Mouse (Mus musculus): ENCODE data around the gene Slc44a4. TPM values are rescaled to one million over a fixed set of nuclear protein-coding genes. Genes with fewer than 3 reads are reported as not detected.

Gene Slc44a4
- polyA plus RNA-seq (2014; fragmentation: Nextera tagmentation; extraction: Ambion mirVana), result not detected in 2 replicates

DNA sequence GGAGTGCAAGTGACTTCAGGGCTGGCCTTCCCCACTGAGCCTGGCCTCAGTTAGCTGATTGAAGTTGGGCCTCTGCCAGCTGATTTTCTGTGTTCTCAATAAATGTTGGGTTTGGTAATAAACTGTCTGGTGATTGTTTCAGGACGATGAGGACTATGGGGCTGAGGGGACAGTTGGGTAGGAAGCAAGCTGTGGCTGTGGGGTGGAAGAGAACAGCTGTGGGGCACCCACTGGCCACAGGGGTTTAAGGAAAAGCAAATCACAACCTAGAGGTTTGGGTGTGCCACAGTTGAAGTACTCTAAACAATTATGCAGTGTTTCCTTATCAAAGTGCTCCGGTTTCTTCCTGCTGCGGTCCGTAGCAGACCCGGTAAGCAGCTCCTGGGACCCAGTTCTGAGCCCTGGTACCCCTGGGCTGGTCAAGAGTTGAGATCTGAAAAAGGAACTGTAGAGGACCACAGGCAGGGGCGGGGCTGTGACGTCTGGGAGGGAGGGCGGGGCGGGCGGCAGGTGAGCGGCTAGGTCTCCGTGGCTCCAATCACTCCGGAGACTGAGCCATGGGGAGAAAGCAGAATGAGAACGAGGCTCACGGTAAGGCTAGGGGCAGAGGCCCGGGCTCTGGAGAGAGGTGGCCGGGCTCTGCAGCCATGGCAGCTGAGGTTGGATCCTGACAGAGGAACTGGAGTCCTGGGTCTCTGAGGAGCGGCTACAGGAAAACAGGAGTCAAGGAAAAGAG lies at the start of gene Slc44a4:
TSS of gene Slc44a4 (plus strand) at position 537 of the 736 bp plus-strand sequence.
- H3K36me3 ChIP-seq (ENCODE audit: control insufficient read depth, insufficient read depth, low read length), result peaks cover 50% of the 10 kb centered on the region
- no peaks in the 10 kb centered on the region for H3K9me3 ChIP-seq (ENCODE audit: control insufficient read depth, low read length)
- H3K4me2 ChIP-seq (ENCODE audit: low read length), result peak within 1 kb of the TSS; percentile 35; the same call in 1 of the 2 replicates
- WGBS, result 38% methylated on average over 18 of the region's 18 CpGs
- H3K4me1 ChIP-seq (ENCODE audit: control insufficient read depth in 2 of 2, insufficient read depth in 2 of 2, low read length in 2 of 2), result peaks cover 3 to 4% of the 10 kb centered on the region in 2 experiments; a peak in 1 of 4 replicates
- ATAC-seq (ENCODE audit: insufficient number of reproducible peaks, insufficient read depth, low FRiP score, low read depth), result no peak
- no peak within 1 kb of the TSS for H3K27ac ChIP-seq (replicated peaks in 1 of 2; ENCODE audit: control insufficient read depth in 1 of 2, insufficient read depth in 1 of 2, low read depth in 2 of 2, low read length in 2 of 2)
- 0 out of 2 replicates have a peak within 1 kb of the TSS, but pooled peaks have one; percentile 34 for H3K9ac ChIP-seq (ENCODE audit: low read length)
- no peaks in the 10 kb centered on the region for H3K27me3 ChIP-seq (ENCODE audit: control insufficient read depth, insufficient read depth, low read length)
- no peak within 1 kb of the TSS for H3K4me3 ChIP-seq (ENCODE audit: control insufficient read depth in 1 of 2, insufficient read depth in 1 of 2, low read depth in 1 of 2, low read length in 2 of 2)

- no peak for ATAC-seq (ENCODE audit: insufficient number of reproducible peaks, insufficient read depth, low FRiP score, low read depth)
- peaks cover 10% of the 10 kb centered on the region; the same call in 1 of the 2 replicates for H3K27me3 ChIP-seq (ENCODE audit: control insufficient read depth, insufficient read depth, low read length)
These were observed 48.3 kb upstream of the Slc44a4 start for GRCm38 (mm10) chr17:34865981-34866380.

GRCm38 (mm10) chr17:34874321-34874720 lies 39.9 kb upstream of the Slc44a4 start:
- Histone ChIP-seq H3K27me3 (ENCODE audit: control insufficient read depth, insufficient read depth, low read length) (no peaks in the 10 kb centered on the region), H3K27ac (replicated peaks in 1 of 2; ENCODE audit: control insufficient read depth in 1 of 2, insufficient read depth in 1 of 2, low read depth in 2 of 2, low read length in 2 of 2) (no peak overlapping the region), H3K4me3 (ENCODE audit: control insufficient read depth in 1 of 2, insufficient read depth in 1 of 2, low read depth in 1 of 2, low read length in 2 of 2) (no peak overlapping the region), H3K4me2 (ENCODE audit: low read length) (no peak overlapping the region), H3K9me3 (ENCODE audit: control insufficient read depth, low read length) (no peaks in the 10 kb centered on the region), H3K36me3 (ENCODE audit: control insufficient read depth, insufficient read depth, low read length) (no peaks in the 10 kb centered on the region), H3K9ac (ENCODE audit: low read length) (no peak overlapping the region), H3K4me1 (ENCODE audit: control insufficient read depth in 2 of 2, insufficient read depth in 2 of 2, low read length in 2 of 2) (peaks cover 0 to 2% of the 10 kb centered on the region in 2 experiments; a peak in 2 of 4 replicates)
- WGBS, result 87% methylated on average over 6 of the region's 6 CpGs
- no peak for ATAC-seq (ENCODE audit: insufficient number of reproducible peaks, insufficient read depth, low FRiP score, low read depth)

More at GRCm38 (mm10) chr17:34865981-34866380, 48.3 kb upstream of the Slc44a4 start:
- Histone ChIP-seq H3K9me3 (ENCODE audit: control insufficient read depth, low read length) (no peaks in the 10 kb centered on the region), H3K9ac (ENCODE audit: low read length) (no peak overlapping the region), H3K36me3 (ENCODE audit: control insufficient read depth, insufficient read depth, low read length) (no peaks in the 10 kb centered on the region), H3K4me1 (ENCODE audit: control insufficient read depth in 2 of 2, insufficient read depth in 2 of 2, low read length in 2 of 2) (no peaks in the 10 kb centered on the region), H3K4me3 (ENCODE audit: control insufficient read depth in 1 of 2, insufficient read depth in 1 of 2, low read depth in 1 of 2, low read length in 2 of 2) (no peak overlapping the region), H3K27ac (replicated peaks in 1 of 2; ENCODE audit: control insufficient read depth in 1 of 2, insufficient read depth in 1 of 2, low read depth in 2 of 2, low read length in 2 of 2) (no peak overlapping the region), H3K4me2 (ENCODE audit: low read length) (no peak overlapping the region)
- WGBS, result 56% methylated on average over 7 of the region's 7 CpGs

DNA sequence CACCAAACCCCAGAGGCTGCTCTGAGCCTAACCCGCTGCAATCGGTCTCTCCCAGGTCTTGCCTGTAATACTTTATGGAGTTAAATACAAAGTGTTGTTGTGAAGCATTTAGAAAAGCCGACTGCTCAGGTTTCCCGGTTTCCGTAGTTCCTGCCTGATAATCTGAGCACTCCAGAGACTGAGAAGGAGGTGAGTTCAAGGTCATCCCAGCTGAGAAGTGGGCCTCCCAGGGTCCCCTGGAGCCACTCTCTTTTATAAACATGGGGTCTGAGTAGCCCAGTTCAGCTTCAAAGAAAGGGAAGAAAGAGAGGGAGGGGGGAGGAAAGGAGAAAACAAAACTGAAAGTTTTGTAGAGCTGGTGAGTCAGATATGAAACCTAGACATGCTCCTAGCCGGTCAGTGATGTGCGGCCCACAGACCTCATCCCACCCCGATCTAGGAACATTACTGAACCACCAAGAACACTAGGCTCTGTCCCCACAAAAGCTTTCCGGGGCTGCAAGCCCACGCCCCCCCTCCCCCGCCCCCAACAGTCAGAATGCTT lies 34.9 kb upstream of the Slc44a4 start, which contains the start of gene Zbtb12:
TSS of gene Zbtb12 (plus strand) at position 148 of the 544 bp plus-strand sequence.
- Histone ChIP-seq H3K4me1 (ENCODE audit: control insufficient read depth in 2 of 2, insufficient read depth in 2 of 2, low read length in 2 of 2) (peaks cover 3 to 5% of the 10 kb centered on the region in 2 experiments; a peak in 2 of 4 replicates), H3K9me3 (ENCODE audit: control insufficient read depth, low read length) (no peaks in the 10 kb centered on the region), H3K27me3 (ENCODE audit: control insufficient read depth, insufficient read depth, low read length) (no peaks in the 10 kb centered on the region), H3K9ac (ENCODE audit: low read length) (no peak within 1 kb of the TSS), H3K4me3 (ENCODE audit: control insufficient read depth in 1 of 2, insufficient read depth in 1 of 2, low read depth in 1 of 2, low read length in 2 of 2) (no peak within 1 kb of the TSS), H3K4me2 (ENCODE audit: low read length) (no peak within 1 kb of the TSS), H3K27ac (replicated peaks in 1 of 2; ENCODE audit: control insufficient read depth in 1 of 2, insufficient read depth in 1 of 2, low read depth in 2 of 2, low read length in 2 of 2) (no peak within 1 kb of the TSS), H3K36me3 (ENCODE audit: control insufficient read depth, insufficient read depth, low read length) (no peaks in the 10 kb centered on the region)
- ATAC-seq (ENCODE audit: insufficient number of reproducible peaks, insufficient read depth, low FRiP score, low read depth), result no peak
- 59% methylated on average over 11 of the region's 11 CpGs for WGBS

DNA sequence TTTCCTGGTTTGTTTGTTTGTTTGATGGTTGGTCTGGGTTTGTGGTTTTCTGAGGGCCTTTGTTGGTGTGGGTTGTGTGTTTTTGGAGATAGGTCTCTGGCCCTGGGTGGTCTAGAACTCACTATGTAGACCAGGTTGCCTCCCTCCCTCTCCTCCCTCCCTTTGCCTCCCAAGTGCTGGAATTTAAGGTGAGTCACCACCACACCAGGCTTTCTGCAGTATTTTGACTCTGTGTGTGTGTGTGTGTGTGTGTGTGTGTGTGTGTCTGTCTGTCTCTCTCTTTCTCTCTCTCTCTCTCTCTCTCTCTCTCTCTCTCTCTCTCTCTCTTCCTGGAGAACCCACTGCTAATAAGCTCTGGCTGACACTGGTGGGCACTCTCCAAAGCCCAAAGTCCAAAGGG lies 33.1 kb upstream of the Slc44a4 start:
- ATAC-seq (ENCODE audit: insufficient number of reproducible peaks, insufficient read depth, low FRiP score, low read depth), result no peak
- H3K36me3 ChIP-seq (ENCODE audit: control insufficient read depth, insufficient read depth, low read length), result no peaks in the 10 kb centered on the region
- no peaks in the 10 kb centered on the region for H3K9me3 ChIP-seq (ENCODE audit: control insufficient read depth, low read length)
- no peak overlapping the region for H3K27ac ChIP-seq (replicated peaks in 1 of 2; ENCODE audit: control insufficient read depth in 1 of 2, insufficient read depth in 1 of 2, low read depth in 2 of 2, low read length in 2 of 2)
- no peak overlapping the region for H3K9ac ChIP-seq (ENCODE audit: low read length)
- H3K4me3 ChIP-seq (ENCODE audit: control insufficient read depth in 1 of 2, insufficient read depth in 1 of 2, low read depth in 1 of 2, low read length in 2 of 2), result no peak overlapping the region
- H3K4me2 ChIP-seq (ENCODE audit: low read length), result no peak overlapping the region
- no peaks in the 10 kb centered on the region for H3K27me3 ChIP-seq (ENCODE audit: control insufficient read depth, insufficient read depth, low read length)
- H3K4me1 ChIP-seq (ENCODE audit: control insufficient read depth in 2 of 2, insufficient read depth in 2 of 2, low read length in 2 of 2), result peaks cover 3 to 5% of the 10 kb centered on the region in 2 experiments; a peak in 2 of 4 replicates

- H3K9ac ChIP-seq (ENCODE audit: low read length), result no peak within 1 kb of the TSS
- no peak for ATAC-seq (ENCODE audit: insufficient number of reproducible peaks, insufficient read depth, low FRiP score, low read depth)
- no peaks in the 10 kb centered on the region for H3K36me3 ChIP-seq (ENCODE audit: control insufficient read depth, insufficient read depth, low read length)
- H3K27me3 ChIP-seq (ENCODE audit: control insufficient read depth, insufficient read depth, low read length), result no peaks in the 10 kb centered on the region
- H3K4me2 ChIP-seq (ENCODE audit: low read length), result peak within 1 kb of the TSS; percentile 40
- H3K9me3 ChIP-seq (ENCODE audit: control insufficient read depth, low read length), result no peaks in the 10 kb centered on the region
- no peak within 1 kb of the TSS for H3K27ac ChIP-seq (replicated peaks in 1 of 2; ENCODE audit: control insufficient read depth in 1 of 2, insufficient read depth in 1 of 2, low read depth in 2 of 2, low read length in 2 of 2)
- WGBS, result 8% methylated on average over 15 of the region's 15 CpGs
- H3K4me1 ChIP-seq (ENCODE audit: control insufficient read depth in 2 of 2, insufficient read depth in 2 of 2, low read length in 2 of 2), result peaks cover 3 to 5% of the 10 kb centered on the region in 2 experiments; a peak in 2 of 4 replicates
- no peak within 1 kb of the TSS for H3K4me3 ChIP-seq (ENCODE audit: control insufficient read depth in 1 of 2, insufficient read depth in 1 of 2, low read depth in 1 of 2, low read length in 2 of 2)
These were observed 32.5 kb upstream of the Slc44a4 start, which contains the start of gene Gm20547 for GRCm38 (mm10) chr17:34881683-34882310. Gm20547 (minus strand) TSS chr17:34882042.

DNA sequence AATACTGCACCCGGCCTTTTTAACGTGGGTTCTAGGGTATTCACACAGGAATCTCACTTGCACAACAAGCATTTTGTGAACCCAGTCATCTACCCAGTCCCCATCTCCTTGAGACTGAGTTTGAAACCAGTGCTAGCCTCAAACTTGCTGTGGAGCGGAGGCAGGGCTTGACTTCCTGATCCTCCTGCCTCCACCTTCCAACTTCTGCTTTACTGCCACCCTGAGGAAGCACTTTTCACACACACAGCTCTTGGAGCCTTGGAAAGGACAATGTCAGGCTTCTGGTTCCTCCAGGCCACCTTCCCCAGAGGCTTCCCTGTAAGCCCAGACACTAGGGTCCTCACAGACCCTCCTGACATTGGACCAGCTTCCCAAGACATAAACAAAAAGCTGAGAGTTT lies 30.9 kb upstream of the Slc44a4 start:
- Histone ChIP-seq H3K4me3 (ENCODE audit: control insufficient read depth in 1 of 2, insufficient read depth in 1 of 2, low read depth in 1 of 2, low read length in 2 of 2) (no peak overlapping the region), H3K27ac (replicated peaks in 1 of 2; ENCODE audit: control insufficient read depth in 1 of 2, insufficient read depth in 1 of 2, low read depth in 2 of 2, low read length in 2 of 2) (no peak overlapping the region), H3K27me3 (ENCODE audit: control insufficient read depth, insufficient read depth, low read length) (no peaks in the 10 kb centered on the region), H3K4me1 (ENCODE audit: control insufficient read depth in 2 of 2, insufficient read depth in 2 of 2, low read length in 2 of 2) (peaks cover 3 to 5% of the 10 kb centered on the region in 2 experiments; a peak in 2 of 4 replicates), H3K4me2 (ENCODE audit: low read length) (no peak overlapping the region), H3K9ac (ENCODE audit: low read length) (no peak overlapping the region), H3K9me3 (ENCODE audit: control insufficient read depth, low read length) (no peaks in the 10 kb centered on the region), H3K36me3 (ENCODE audit: control insufficient read depth, insufficient read depth, low read length) (no peaks in the 10 kb centered on the region)
- WGBS, result 66% methylated on average over 3 of the region's 3 CpGs
- ATAC-seq (ENCODE audit: insufficient number of reproducible peaks, insufficient read depth, low FRiP score, low read depth), result no peak

All from heart, embryonic 14.5 days (tissue).